Mouse (Mus musculus) spleen, adult 2 months (tissue): ENCODE measurements around the gene Fam25c. TPM values are rescaled to one million over a fixed set of nuclear protein-coding genes. Genes with fewer than 3 reads are reported as not detected.
"Not testable (repeated sequence)": the region's sequence is repeated elsewhere in the genome, so short reads cannot be mapped to it uniquely, and the experiment has no call there.

ENCODE experiments used
- DNase-seq, 2 experiments: peaks; one replicate each; pipeline versions ENCODE4 v3.0.0 to v3.0.0-alpha.2; 2012 to 2021; ENCODE audit warnings: low spot score in 2 of 2, low read depth in 1 of 2
- H3K27ac ChIP-seq: fragments of 200-500 bp; 2 replicates; pipeline ENCODE4 v1.5.1; 2012; ENCODE audit warnings: low read length, inconsistent platforms; ENCODE audit not compliant: insufficient read depth
- H3K27me3 ChIP-seq: fragments of 200-500 bp; 2 replicates; pipeline ENCODE4 v1.6.1; 2012; ENCODE audit warnings: mild to moderate bottlenecking, moderate library complexity, low read length, inconsistent platforms; ENCODE audit not compliant: control insufficient read depth, insufficient read depth
- H3K36me3 ChIP-seq: fragments of 200-500 bp; 2 replicates; pipeline ENCODE4 v1.6.1; 2012; ENCODE audit warnings: mild to moderate bottlenecking, low read length, inconsistent platforms; ENCODE audit not compliant: control insufficient read depth, insufficient read depth
- H3K4me1 ChIP-seq: fragments of 200-500 bp; 2 replicates; pipeline ENCODE4 v1.6.1; 2011; ENCODE audit warnings: inconsistent platforms; ENCODE audit not compliant: control insufficient read depth, insufficient read depth, insufficient read length
- H3K4me3 ChIP-seq: fragments of 200-500 bp; 2 replicates; pipeline ENCODE4 v1.5.1; 2011; ENCODE audit warnings: mild to moderate bottlenecking, inconsistent platforms; ENCODE audit not compliant: insufficient read depth, insufficient read length; ENCODE audit errors: extremely low read depth
- CTCF ChIP-seq: fragments of 200-500 bp; IDR thresholded peaks from 2 replicates; pipeline ENCODE4 v1.5.1; 2011; ENCODE audit warnings: mild to moderate bottlenecking, inconsistent platforms; ENCODE audit not compliant: insufficient read depth, insufficient read length, insufficient replicate concordance; ENCODE audit errors: extremely low read depth
- POLR2A ChIP-seq: fragments of 200-500 bp; IDR thresholded peaks from 2 replicates; pipeline ENCODE4 v1.6.1; 2011; ENCODE audit warnings: low read depth, low read length, inconsistent platforms
- WGBS: fragments of 180-500 bp; shearing (Covaris S2); methylation state at CpG from one replicate; pipeline ENCODE4 v1.1.7; 2018; 5-methylcytosine and 5-hydroxymethylcytosine counted together
- polyA plus RNA-seq: library from polyadenylated mRNA; depleted of rRNA; stranded (reverse); fragments of >200 nt; gene quantifications from 2 replicates; pipeline ENCODE4 v1.2.3, GENCODE M21; 2012

Fam25c gene
- polyA plus RNA-seq, 1 experiment, result not detected

GRCm38 (mm10) chr14:34314796-34315195 lies 40.4 kb downstream of the Fam25c start:
- H3K36me3 ChIP-seq, result peaks cover 3% of the 10 kb centered on the region; the same call in 1 of the 2 replicates
- no peaks in the 10 kb centered on the region for H3K27me3 ChIP-seq
- H3K27ac ChIP-seq, result no peak overlapping the region
- H3K4me3 ChIP-seq, result no peak overlapping the region
- 66% methylated on average over 3 of the region's 3 CpGs for WGBS
- DNase-seq, result no peak
- peaks cover 9% of the 10 kb centered on the region; the same call in 1 of the 2 replicates for H3K4me1 ChIP-seq
- no peak for TF ChIP-seq CTCF
- no peak for TF ChIP-seq POLR2A

- not testable (repeated sequence) for H3K4me1 ChIP-seq, H3K27me3 ChIP-seq, DNase-seq, H3K4me3 ChIP-seq, H3K27ac ChIP-seq, H3K36me3 ChIP-seq
- WGBS, result 65% methylated on average over 8 of the region's 8 CpGs
These were observed 40.9 kb downstream of the Fam25c start for GRCm38 (mm10) chr14:34314383-34314782.

- Histone ChIP-seq H3K4me3 (no peak overlapping the region), H3K36me3 (0 out of 2 replicates have a peak, but pooled peaks cover 1% of the 10 kb centered on the region), H3K27me3 (no peaks in the 10 kb centered on the region), H3K27ac (no peak overlapping the region), H3K4me1 (peaks cover 9% of the 10 kb centered on the region; the same call in 1 of the 2 replicates)
- TF ChIP-seq CTCF, result no peak
- no peak for TF ChIP-seq POLR2A
- DNase-seq, result no peak
- 92% methylated on average over 3 of the region's 3 CpGs for WGBS
These were observed 41.6 kb downstream of the Fam25c start for GRCm38 (mm10) chr14:34313612-34314011.

- no peak for TF ChIP-seq CTCF
- no peak for TF ChIP-seq POLR2A
- no peak for DNase-seq
- H3K27ac ChIP-seq, result no peak overlapping the region
- H3K4me1 ChIP-seq, result peaks cover 9% of the 10 kb centered on the region; the same call in 1 of the 2 replicates
- H3K36me3 ChIP-seq, result 0 out of 2 replicates have a peak, but pooled peaks cover 1% of the 10 kb centered on the region
- WGBS, result 34% methylated on average over 6 of the region's 6 CpGs
- no peaks in the 10 kb centered on the region for H3K27me3 ChIP-seq
- H3K4me3 ChIP-seq, result no peak overlapping the region; the same call in 1 of the 2 replicates
These were observed 42.7 kb downstream of the Fam25c start for GRCm38 (mm10) chr14:34312339-34313048.

- TF ChIP-seq POLR2A (no peak), CTCF (no peak)
- no peaks in the 10 kb centered on the region for H3K36me3 ChIP-seq
- no peak overlapping the region for H3K27ac ChIP-seq
- peaks cover 9% of the 10 kb centered on the region; the same call in 1 of the 2 replicates for H3K4me1 ChIP-seq
- H3K4me3 ChIP-seq, result peak overlapping the region; percentile 88
- no peak for DNase-seq
- 6% methylated on average over 4 of the region's 4 CpGs for WGBS
- H3K27me3 ChIP-seq, result no peaks in the 10 kb centered on the region
These were observed 43.5 kb downstream of the Fam25c start for GRCm38 (mm10) chr14:34311691-34312090.

- TF ChIP-seq POLR2A (no peak), CTCF (no peak)
- Histone ChIP-seq H3K27me3 (no peaks in the 10 kb centered on the region), H3K4me3 (peak overlapping the region; percentile 88), H3K4me1 (peaks cover 9% of the 10 kb centered on the region; the same call in 1 of the 2 replicates), H3K36me3 (no peaks in the 10 kb centered on the region), H3K27ac (peak overlapping the region; percentile 86)
- WGBS, result under 1% methylated on average over 43 of the region's 47 CpGs
- DNase-seq, result peak; percentile 25 to 47
These were observed 44.1 kb downstream of the Fam25c start for GRCm38 (mm10) chr14:34311021-34311631.
